14 mouse cellular contexts compared by ENCODE assay signal in genomic region chr19:42072802-42073201, GRCm38 (mm10). TPM values are rescaled to one million over a fixed set of nuclear protein-coding genes. Genes with fewer than 3 reads are reported as not detected.
DNase-seq lines count a peak whose midpoint lies in the region; ATAC-seq and TF ChIP-seq lines count a peak whose summit lies in the region.
"Had no signal": no experiment of that assay in that cellular context is flagged by ENCODE, and none has a peak within 500 bp of the region (broad histone marks: within the 10 kb centered on the region; RNA-seq: fewer than 3 reads in every experiment).

No protein-coding gene starts in this region.

- H3K9ac ChIP-seq in lung, embryonic 14.5 days: no peak overlapping the region
- H3K9ac ChIP-seq: lung, embryonic 15.5 days had no signal

- TF ChIP-seq CTCF in cerebellum, adult 2 months (IDR thresholded peaks at IDR 0.05; ENCODE audit: borderline replicate concordance, insufficient read depth, low read depth, low read length): peak; percentile 28; the same call in 1 of the 2 replicates
- TF ChIP-seq CTCF in lung, embryonic 14.5 days (IDR thresholded peaks at IDR 0.05; ENCODE audit: low read depth): peak; percentile 20; the same call in 1 of the 2 replicates

- H3K27me3 ChIP-seq in cerebellum, adult 2 months (ENCODE audit: control insufficient read depth, insufficient read depth, low read length): no peaks in the 10 kb centered on the region
- no peaks in the 10 kb centered on the region for H3K27me3 ChIP-seq in lung, embryonic 14.5 days (ENCODE audit: insufficient read depth, low read length)
- H3K27me3 ChIP-seq in myocyte (ENCODE audit: control insufficient read depth, insufficient read depth, insufficient read length): no peaks in the 10 kb centered on the region
- H3K27me3 ChIP-seq: lung, embryonic 15.5 days had no signal

- H3K4me1 ChIP-seq in cerebellum, adult 2 months (ENCODE audit: control insufficient read depth, insufficient read depth, low read length): peaks cover 3% of the 10 kb centered on the region; the same call in 1 of the 2 replicates
- no peaks in the 10 kb centered on the region for H3K4me1 ChIP-seq in lung, embryonic 14.5 days (ENCODE audit: insufficient read depth)
- H3K4me1 ChIP-seq: lung, embryonic 15.5 days had no signal

- no peak overlapping the region for H3K27ac ChIP-seq in cerebellum, adult 2 months (ENCODE audit: insufficient read depth, low read length)
- H3K27ac ChIP-seq in lung, embryonic 14.5 days (ENCODE audit: low read depth): no peak overlapping the region
- H3K27ac ChIP-seq: lung, embryonic 15.5 days had no signal

- no peaks in the 10 kb centered on the region for H3K9me3 ChIP-seq in lung, embryonic 14.5 days (ENCODE audit: low read depth, low read length)
- H3K9me3 ChIP-seq: lung, embryonic 15.5 days had no signal

- no peak overlapping the region for H3K4me2 ChIP-seq in lung, embryonic 14.5 days
- no peak overlapping the region for H3K4me2 ChIP-seq in myocyte (ENCODE audit: low read depth)
- H3K4me2 ChIP-seq: lung, embryonic 15.5 days had no signal

- H3K36me3 ChIP-seq in lung, embryonic 14.5 days (ENCODE audit: insufficient read depth): peaks cover 13% of the 10 kb centered on the region
- H3K36me3 ChIP-seq in myocyte (ENCODE audit: control insufficient read depth, insufficient read depth): peaks cover 4% of the 10 kb centered on the region

- no peak for DNase-seq in cerebellum, adult 2 months
- no peak for DNase-seq in cerebellum, adult 11 months
- no peak for DNase-seq in lung, embryonic 14.5 days
- DNase-seq in lung, postnatal 25 days (ENCODE audit: low spot score): no peak
- DNase-seq in kidney, adult 9 months: peak; percentile 85
- DNase-seq in thymus, postnatal 25 days: no peak
- DNase-seq: B cell, adult 2 months; spleen, adult 18-20 months had no signal

- WGBS in cerebellum, adult 2 months: 72% methylated on average over 7 of the region's 7 CpGs
- 73% methylated on average over 7 of the region's 7 CpGs for WGBS in lung, embryonic 14.5 days

- no peaks in the 10 kb centered on the region for H3K79me2 ChIP-seq in myocyte (ENCODE audit: control insufficient read depth, insufficient read depth)

- H3ac ChIP-seq in myocyte (ENCODE audit: control insufficient read depth, insufficient read length): no peak overlapping the region

- ATAC-seq in lung, embryonic 14.5 days (ENCODE audit: insufficient read depth): no peak
- no peak for ATAC-seq in granulocyte monocyte progenitor cell, adult 5-6 weeks (replicated peaks; ENCODE audit: poor library complexity, severe bottlenecking)
- ATAC-seq: midbrain, embryonic 16.5 days had no signal

- H3K4me3 ChIP-seq in cerebellum, adult 2 months (replicated peaks; ENCODE audit: insufficient read depth, low read depth, low read length): no peak overlapping the region
- H3K4me3 ChIP-seq in lung, embryonic 14.5 days (ENCODE audit: low read depth, low read length): no peak overlapping the region
- no peak overlapping the region for H3K4me3 ChIP-seq in myocyte
- H3K4me3 ChIP-seq: lung, embryonic 15.5 days had no signal

- TF ChIP-seq POLR2A in cerebellum, adult 2 months (IDR thresholded peaks at IDR 0.05; ENCODE audit: borderline replicate concordance, insufficient read depth, low read length): no peak
- TF ChIP-seq POLR2A in myocyte (IDR thresholded peaks at IDR 0.05; ENCODE audit: insufficient read length, low read depth): no peak

TF ChIP-seq in myocyte, 11 proteins besides CTCF, POLR2A, EP300 and RAD21:
- TF ChIP-seq USF1 (IDR thresholded peaks at IDR 0.05; ENCODE audit: low read depth): no peak
- TF ChIP-seq SRF (IDR thresholded peaks at IDR 0.05; ENCODE audit: control insufficient read depth, insufficient read length, low read depth): no peak
- no peak for TF ChIP-seq CEBPB (IDR thresholded peaks at IDR 0.05; ENCODE audit: insufficient read depth, poor library complexity, severe bottlenecking)
- TF ChIP-seq REST (IDR thresholded peaks at IDR 0.05; ENCODE audit: insufficient read depth, insufficient read length): no peak
- TF ChIP-seq E2F4 (IDR thresholded peaks at IDR 0.05; ENCODE audit: insufficient read depth): no peak
- TF ChIP-seq TCF3 (IDR thresholded peaks at IDR 0.05; ENCODE audit: insufficient read length, low read depth): no peak
- TF ChIP-seq POLR2AphosphoS2 (IDR thresholded peaks at IDR 0.05; ENCODE audit: insufficient read length, low read depth): peak; percentile 16

RNA-seq across cellular contexts. Expression of gene Morn4, which starts 13.4 kb away (rescaled TPM):
- 43.4 and 44.6 TPM in 2 replicates for polyA plus RNA-seq in cerebellum, adult 2 months (2012; rRNA removed)
- 24.8 and 25.0 TPM in 2 replicates for polyA plus RNA-seq in lung, embryonic 14.5 days (2014; fragmentation: Nextera tagmentation; extraction: Ambion mirVana)
- polyA plus RNA-seq in myocyte (2012; fragmentation: generic; extraction: Trizol): 32.3 TPM
- total RNA-seq in granulocyte monocyte progenitor cell, adult 5-6 weeks (2014; fragmentation: Nextera tagmentation): 1.5 and 2.5 TPM in 2 replicates
- total RNA-seq in granulocyte monocyte progenitor cell, adult 5-6 weeks (2017): 0.09 and 0.72 TPM in 2 replicates

RNA-seq across cellular contexts. Expression of gene Pi4k2a, which starts 17.5 kb away (rescaled TPM):
- polyA plus RNA-seq in cerebellum, adult 2 months (2012; rRNA removed): 78.6 and 81.0 TPM in 2 replicates
- polyA plus RNA-seq in lung, embryonic 14.5 days (2014; fragmentation: Nextera tagmentation; extraction: Ambion mirVana): 32.8 and 34.3 TPM in 2 replicates
- 37.5 TPM for polyA plus RNA-seq in myocyte (2012; fragmentation: generic; extraction: Trizol)
- 19.1 and 21.9 TPM in 2 replicates for total RNA-seq in granulocyte monocyte progenitor cell, adult 5-6 weeks (2014; fragmentation: Nextera tagmentation)
- 6.7 and 7.1 TPM in 2 replicates for total RNA-seq in granulocyte monocyte progenitor cell, adult 5-6 weeks (2017)

RNA-seq across cellular contexts. Expression of gene 4933411K16Rik, which starts 20.8 kb away (rescaled TPM):
- polyA plus RNA-seq in cerebellum, adult 2 months (2012; rRNA removed): 0.32 and 0.41 TPM in 2 replicates
- polyA plus RNA-seq in lung, embryonic 14.5 days (2014; fragmentation: Nextera tagmentation; extraction: Ambion mirVana): 0.18 TPM in 1 of 2 replicates, not detected in the other
- polyA plus RNA-seq in myocyte (2012; fragmentation: generic; extraction: Trizol): 0.30 TPM
- not detected in 2 replicates for total RNA-seq in granulocyte monocyte progenitor cell, adult 5-6 weeks (2014; fragmentation: Nextera tagmentation)
- total RNA-seq in granulocyte monocyte progenitor cell, adult 5-6 weeks (2017): not detected in 2 replicates
- total RNA-seq: common myeloid progenitor, adult 5-6 weeks had no signal
- polyA plus RNA-seq: heart, embryonic 16.5 days; lung, embryonic 15.5 days; midbrain, embryonic 16.5 days had no signal

RNA-seq across cellular contexts. Expression of gene Hoga1, which starts 27.4 kb away (rescaled TPM):
- polyA plus RNA-seq in cerebellum, adult 2 months (2012; rRNA removed): 2.2 and 2.4 TPM in 2 replicates
- 1.2 and 1.6 TPM in 2 replicates for polyA plus RNA-seq in lung, embryonic 14.5 days (2014; fragmentation: Nextera tagmentation; extraction: Ambion mirVana)
- polyA plus RNA-seq in myocyte (2012; fragmentation: generic; extraction: Trizol): 2.4 TPM
- not detected in 2 replicates for total RNA-seq in granulocyte monocyte progenitor cell, adult 5-6 weeks (2014; fragmentation: Nextera tagmentation)
- not detected in 2 replicates for total RNA-seq in granulocyte monocyte progenitor cell, adult 5-6 weeks (2017)
- total RNA-seq: common myeloid progenitor, adult 5-6 weeks had no signal

RNA-seq across cellular contexts. Expression of gene Ankrd2, which starts 37.0 kb away (rescaled TPM):
- 0.32 and 0.54 TPM in 2 replicates for polyA plus RNA-seq in cerebellum, adult 2 months (2012; rRNA removed)
- 0.17 and 0.41 TPM in 2 replicates for polyA plus RNA-seq in lung, embryonic 14.5 days (2014; fragmentation: Nextera tagmentation; extraction: Ambion mirVana)
- polyA plus RNA-seq in myocyte (2012; fragmentation: generic; extraction: Trizol): 110 TPM
- total RNA-seq in granulocyte monocyte progenitor cell, adult 5-6 weeks (2014; fragmentation: Nextera tagmentation): not detected in 2 replicates
- total RNA-seq in granulocyte monocyte progenitor cell, adult 5-6 weeks (2017): not detected in 2 replicates
- total RNA-seq: common myeloid progenitor, adult 5-6 weeks had no signal
- polyA plus RNA-seq: heart, embryonic 16.5 days had no signal
